Mouse (Mus musculus) kidney, postnatal 0 days (tissue): Measurements from ENCODE around the gene Nup153. TPM values are rescaled to one million over a fixed set of nuclear protein-coding genes. Genes with fewer than 3 reads are reported as not detected.

Source experiments
- ATAC-seq: fragments of 200-750 bp; cut with Nextera tagmentation; replicated peaks from 2 replicates; pipeline ENCODE4 v1.8.0; 2017; ENCODE audit warnings: low read depth, moderate number of reproducible peaks, moderate TSS enrichment, moderate library complexity; ENCODE audit not compliant: low FRiP score
- DNase-seq: peaks from one replicate; pipeline ENCODE4 v3.0.0-alpha.2; 2016; ENCODE audit warnings: low spot score
- H3K27ac ChIP-seq: fragments of 300-500 bp; sonication (generic); 2 replicates; pipeline ENCODE4 v1.5.1; 2014; ENCODE audit warnings: mild to moderate bottlenecking
- H3K27me3 ChIP-seq: fragments of 300-500 bp; sonication (generic); 2 replicates; pipeline ENCODE4 v1.6.1; 2014; ENCODE audit warnings: low read length, mixed read lengths; ENCODE audit not compliant: insufficient read depth
- H3K36me3 ChIP-seq: fragments of 300-500 bp; sonication (generic); 2 replicates; pipeline ENCODE4 v1.6.1; 2014; ENCODE audit warnings: low read length, mixed read lengths; ENCODE audit not compliant: insufficient read depth
- H3K4me1 ChIP-seq: fragments of 300-500 bp; sonication (generic); replicated peaks from 2 replicates; pipeline ENCODE4 v1.6.1; 2014; ENCODE audit warnings: antibody characterized with exemption, low read length, mixed read lengths; ENCODE audit not compliant: insufficient read depth
- H3K4me2 ChIP-seq: fragments of 300-500 bp; sonication (generic); 2 replicates; pipeline ENCODE4 v1.6.1; 2014; ENCODE audit warnings: mild to moderate bottlenecking, low read length, moderate library complexity, mixed read lengths
- H3K4me3 ChIP-seq: fragments of 300-500 bp; sonication (generic); replicated peaks from 2 replicates; pipeline ENCODE4 v1.5.1; 2014; ENCODE audit warnings: low read depth, low read length
- H3K9ac ChIP-seq: fragments of 300-500 bp; sonication (generic); 2 replicates; pipeline ENCODE4 v1.6.1; 2014; ENCODE audit warnings: low read depth, low read length
- H3K9me3 ChIP-seq: fragments of 300-500 bp; sonication (generic); replicated peaks from 2 replicates; pipeline ENCODE4 v1.6.1; 2016; ENCODE audit warnings: low read length, inconsistent platforms, mixed read lengths
- CTCF ChIP-seq: IDR thresholded peaks from 2 replicates; pipeline ENCODE4 v1.5.1; 2016; ENCODE audit warnings: antibody characterized with exemption, low read depth, mild to moderate bottlenecking, moderate library complexity
- WGBS: fragments of 180-500 bp; shearing (Covaris S2); extraction: QIAGEN DNeasy Blood & Tissue Kit; methylation state at CpG from one replicate; pipeline ENCODE4 v1.1.7; 2014; 5-methylcytosine and 5-hydroxymethylcytosine counted together
- polyA plus RNA-seq: library from polyadenylated mRNA; unstranded; fragments of >200 nt; fragmentation: Nextera tagmentation; extraction: Ambion mirVana; gene quantifications from 2 replicates; pipeline ENCODE4 v1.2.1, GENCODE M21; 2015

Gene Nup153
- polyA plus RNA-seq, 1 experiment from 2014 or later, result 17.7 TPM

- Histone ChIP-seq H3K4me2 (peak overlapping the region; percentile 7; the same call in 1 of the 2 replicates), H3K27me3 (no peaks in the 10 kb centered on the region), H3K27ac (no peak overlapping the region), H3K4me3 (no peak overlapping the region), H3K9me3 (no peaks in the 10 kb centered on the region), H3K9ac (no peak overlapping the region), H3K4me1 (no peaks in the 10 kb centered on the region), H3K36me3 (no peaks in the 10 kb centered on the region)
- 38% methylated on average over 18 of the region's 18 CpGs for WGBS
- DNase-seq (peak; percentile 19), ATAC-seq (no peak)
- TF ChIP-seq CTCF, result no peak
These were observed 94.2 kb downstream of the Nup153 start for GRCm38 (mm10) chr13:46633320-46634132.

DNA sequence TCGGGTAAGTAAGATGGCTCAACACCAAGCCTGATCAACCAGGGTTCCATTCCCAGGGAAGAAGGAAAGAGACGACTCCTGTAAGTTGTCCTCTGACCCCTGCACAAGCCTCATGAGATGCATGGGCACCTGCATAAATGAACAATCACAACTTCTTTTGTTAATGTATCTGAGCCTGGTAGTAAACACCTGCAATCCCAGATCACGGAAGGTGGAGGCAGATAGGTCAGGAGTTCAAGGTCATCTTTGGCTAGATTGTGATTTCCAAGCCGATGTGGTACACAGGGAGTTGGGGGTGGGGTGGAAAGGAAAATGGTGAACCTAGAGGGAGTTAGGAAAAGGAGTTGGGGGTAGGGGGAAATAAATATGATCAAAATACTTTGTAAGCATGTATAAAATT lies 94.9 kb downstream of the Nup153 start:
- Histone ChIP-seq H3K27ac (no peak overlapping the region), H3K9ac (no peak overlapping the region), H3K4me3 (no peak overlapping the region), H3K27me3 (no peaks in the 10 kb centered on the region), H3K4me2 (no peak overlapping the region), H3K36me3 (no peaks in the 10 kb centered on the region), H3K9me3 (no peaks in the 10 kb centered on the region), H3K4me1 (no peaks in the 10 kb centered on the region)
- TF ChIP-seq CTCF, result no peak
- ATAC-seq, result no peak
- no peak for DNase-seq
- WGBS, result 55% methylated on average over 4 of the region's 4 CpGs

Other genes starting within 250 kb of the Nup153 start
- gene Cap2, start 226.1 kb downstream of the Nup153 start, polyA plus RNA-seq, result 3.6 and 4.4 TPM in 2 replicates
- gene Fam8a1, start 58.4 kb downstream of the Nup153 start, polyA plus RNA-seq, result 11.1 and 13.3 TPM in 2 replicates
- gene Kif13a, start 201.9 kb upstream of the Nup153 start, polyA plus RNA-seq, result 11.2 and 13.1 TPM in 2 replicates